Mouse (Mus musculus) cerebellum, adult 11 months (tissue): ENCODE measurements around the gene Mtx2.

Source experiments
- DNase-seq: peaks from one replicate; pipeline ENCODE4 v3.0.0; 2022

Mtx2 gene

GRCm38 (mm10) chr2:74825730-74826430, at the start of gene Mtx2:
Gene Mtx2, plus strand, starts transcription at chr2:74825803.
- peak; percentile 73 for DNase-seq

- DNase-seq = no peak
These were observed 47.9 kb upstream of the Mtx2 start for GRCm38 (mm10) chr2:74777536-74778275.

- DNase-seq = no peak
These were observed 44.2 kb upstream of the Mtx2 start for GRCm38 (mm10) chr2:74781386-74781785.

GRCm38 (mm10) chr2:74795531-74795930, 30.1 kb upstream of the Mtx2 start:
- no peak for DNase-seq

- no peak for DNase-seq
These were observed 17.2 kb upstream of the Mtx2 start for GRCm38 (mm10) chr2:74808431-74808830.

- no peak for DNase-seq
These were observed 2.9 kb upstream of the Mtx2 start for GRCm38 (mm10) chr2:74822654-74823053.

GRCm38 (mm10) chr2:74825371-74825729, 253 bp upstream of the Mtx2 start:
- no peak for DNase-seq

GRCm38 (mm10) chr2:74846992-74847391, 21.4 kb downstream of the Mtx2 start:
- no peak for DNase-seq

- DNase-seq = no peak
These were observed 21.9 kb downstream of the Mtx2 start for GRCm38 (mm10) chr2:74847516-74847915.

- DNase-seq = peak; percentile 28
These were observed 24.4 kb downstream of the Mtx2 start for GRCm38 (mm10) chr2:74850036-74850435.

- DNase-seq = no peak
These were observed 36.5 kb downstream of the Mtx2 start for GRCm38 (mm10) chr2:74862070-74862476.

GRCm38 (mm10) chr2:74865414-74865813, 39.8 kb downstream of the Mtx2 start:
- DNase-seq = no peak

- DNase-seq = no peak
These were observed 48.4 kb downstream of the Mtx2 start for GRCm38 (mm10) chr2:74874043-74874442.

- DNase-seq = no peak
These were observed 58.8 kb downstream of the Mtx2 start for GRCm38 (mm10) chr2:74884357-74884756.

GRCm38 (mm10) chr2:74891868-74892267, 66.3 kb downstream of the Mtx2 start:
- no peak for DNase-seq

GRCm38 (mm10) chr2:74892881-74893615, 67.4 kb downstream of the Mtx2 start:
- DNase-seq = no peak

- DNase-seq = no peak
These were observed 68.5 kb downstream of the Mtx2 start for GRCm38 (mm10) chr2:74894061-74894460.

GRCm38 (mm10) chr2:74899973-74900372, 74.4 kb downstream of the Mtx2 start:
- no peak for DNase-seq

- no peak for DNase-seq
These were observed 76.2 kb downstream of the Mtx2 start for GRCm38 (mm10) chr2:74901764-74902295.

- no peak for DNase-seq
These were observed 82.0 kb downstream of the Mtx2 start for GRCm38 (mm10) chr2:74907368-74908291.

- DNase-seq = no peak
These were observed 86.4 kb downstream of the Mtx2 start for GRCm38 (mm10) chr2:74912031-74912430.

GRCm38 (mm10) chr2:74917880-74918537, 92.4 kb downstream of the Mtx2 start:
- DNase-seq = no peak
